Mouse (Mus musculus) thymus, adult 2 months (tissue): ENCODE measurements around the gene Map7.

Source experiments
- CTCF ChIP-seq: fragments of 200-500 bp; IDR thresholded peaks from 2 replicates; pipeline ENCODE4 v1.5.1; 2012; ENCODE audit warnings: mild to moderate bottlenecking, control low read depth, low read length, moderate library complexity, borderline replicate concordance; ENCODE audit not compliant: control insufficient read depth, poor library complexity, insufficient read depth; ENCODE audit errors: extremely low read depth
- POLR2A ChIP-seq: fragments of 200-500 bp; IDR thresholded peaks from 2 replicates; pipeline ENCODE4 v1.6.1; 2012; ENCODE audit warnings: mild to moderate bottlenecking, low read length, control low read depth, moderate library complexity; ENCODE audit not compliant: control insufficient read depth, poor library complexity, insufficient read depth; ENCODE audit errors: extremely low read depth

- TF ChIP-seq CTCF (0 out of 2 replicates have a peak, but pooled peaks have one; percentile 29), POLR2A (no peak)
Observed at GRCm38 (mm10) chr10:20312736-20313301, 164.5 kb downstream of the Map7 start.
